Mouse (Mus musculus) cerebellum, adult 2 months (tissue): ENCODE measurements around the gene Ppp4r1. TPM values are rescaled to one million over a fixed set of nuclear protein-coding genes. Genes with fewer than 3 reads are reported as not detected.
A peak's percentile ranks its signal among the peaks of the same experiment; 100 is the strongest.

ENCODE experiments used
- DNase-seq, 2 experiments: peaks; one replicate each; pipeline ENCODE4 v3.0.0; 2021
- H3K27ac ChIP-seq: fragments of 200-500 bp; 2 replicates; pipeline ENCODE4 v1.5.1; 2012; ENCODE audit warnings: low read length, control low read depth, inconsistent platforms; ENCODE audit not compliant: insufficient read depth
- H3K27me3 ChIP-seq: fragments of 200-500 bp; 2 replicates; pipeline ENCODE4 v1.6.1; 2012; ENCODE audit warnings: inconsistent platforms, mild to moderate bottlenecking, low read length, moderate library complexity; ENCODE audit not compliant: control insufficient read depth, insufficient read depth
- H3K4me1 ChIP-seq: fragments of 200-500 bp; 2 replicates; pipeline ENCODE4 v1.6.1; 2011; ENCODE audit warnings: low read length; ENCODE audit not compliant: control insufficient read depth, insufficient read depth
- H3K4me3 ChIP-seq: fragments of 200-500 bp; replicated peaks from 2 replicates; pipeline ENCODE3; 2011; ENCODE audit warnings: mild to moderate bottlenecking, low read depth, low read length, control low read depth; ENCODE audit not compliant: insufficient read depth
- CTCF ChIP-seq: fragments of 200-500 bp; IDR thresholded peaks from 2 replicates; pipeline ENCODE4 v1.5.1; 2011; ENCODE audit warnings: low read depth, mild to moderate bottlenecking, control low read depth, low read length, moderate library complexity, borderline replicate concordance; ENCODE audit not compliant: insufficient read depth
- POLR2A ChIP-seq: fragments of 200-500 bp; IDR thresholded peaks from 2 replicates; pipeline ENCODE4 v1.6.1; 2011; ENCODE audit warnings: low read length, control low read depth, borderline replicate concordance; ENCODE audit not compliant: insufficient read depth
- WGBS: fragments of 180-500 bp; shearing (Covaris S2); methylation state at CpG from one replicate; pipeline ENCODE4 v1.1.7; 2018; 5-methylcytosine and 5-hydroxymethylcytosine counted together
- polyA plus RNA-seq: library from polyadenylated mRNA; depleted of rRNA; stranded (reverse); fragments of >200 nt; gene quantifications from 2 replicates; pipeline ENCODE4 v1.2.3, GENCODE M21; 2012

Gene Ppp4r1
- polyA plus RNA-seq, 1 experiment: 72.9 TPM

GRCm38 (mm10) chr17:65853326-65853725, 71.0 kb downstream of the Ppp4r1 start:
- no peaks in the 10 kb centered on the region for H3K27me3 ChIP-seq
- H3K4me1 ChIP-seq: no peaks in the 10 kb centered on the region; the same call in 1 of the 2 replicates
- H3K27ac ChIP-seq: no peak overlapping the region
- H3K4me3 ChIP-seq: no peak overlapping the region
- WGBS: 89% methylated on average over 6 of the region's 6 CpGs
- no peak for DNase-seq
- TF ChIP-seq CTCF: no peak
- no peak for TF ChIP-seq POLR2A

GRCm38 (mm10) chr17:65854006-65854405, 71.6 kb downstream of the Ppp4r1 start:
- Histone ChIP-seq H3K4me1 (no peaks in the 10 kb centered on the region), H3K27me3 (no peaks in the 10 kb centered on the region), H3K4me3 (no peak overlapping the region), H3K27ac (no peak overlapping the region)
- no peak for DNase-seq
- WGBS: 94% methylated on average over 4 of the region's 4 CpGs
- no peak for TF ChIP-seq CTCF
- TF ChIP-seq POLR2A: no peak

GRCm38 (mm10) chr17:65857617-65858016, 75.2 kb downstream of the Ppp4r1 start:
- TF ChIP-seq POLR2A (no peak), CTCF (no peak)
- WGBS: 89% methylated on average over 4 of the region's 4 CpGs
- H3K27me3 ChIP-seq: no peaks in the 10 kb centered on the region
- no peaks in the 10 kb centered on the region for H3K4me1 ChIP-seq
- no peak overlapping the region for H3K4me3 ChIP-seq
- DNase-seq: no peak
- no peak overlapping the region for H3K27ac ChIP-seq

GRCm38 (mm10) chr17:65862579-65862978, 80.2 kb downstream of the Ppp4r1 start:
- 44% methylated on average over 4 of the region's 4 CpGs for WGBS
- no peak for DNase-seq
- Histone ChIP-seq H3K4me3 (no peak overlapping the region), H3K4me1 (no peaks in the 10 kb centered on the region), H3K27me3 (no peaks in the 10 kb centered on the region), H3K27ac (no peak overlapping the region)
- TF ChIP-seq POLR2A (no peak), CTCF (peak; percentile 58; the same call in 1 of the 2 replicates)

- Histone ChIP-seq H3K27me3 (no peaks in the 10 kb centered on the region), H3K4me1 (no peaks in the 10 kb centered on the region), H3K27ac (no peak overlapping the region), H3K4me3 (no peak overlapping the region)
- DNase-seq: no peak
- TF ChIP-seq CTCF (no peak), POLR2A (no peak)
- 94% methylated on average over 12 of the region's 12 CpGs for WGBS
Measured at GRCm38 (mm10) chr17:65863830-65864229, 81.5 kb downstream of the Ppp4r1 start.

- 40% methylated on average over 4 of the region's 4 CpGs for WGBS
- no peak overlapping the region for H3K4me3 ChIP-seq
- H3K4me1 ChIP-seq: no peaks in the 10 kb centered on the region
- TF ChIP-seq POLR2A (no peak), CTCF (peak; percentile 44; the same call in 1 of the 2 replicates)
- no peak overlapping the region for H3K27ac ChIP-seq
- H3K27me3 ChIP-seq: no peaks in the 10 kb centered on the region
- DNase-seq: peak in 1 of 2 experiments; percentile 53
Measured at GRCm38 (mm10) chr17:65864742-65865141, 82.4 kb downstream of the Ppp4r1 start.

- DNase-seq: no peak
- TF ChIP-seq POLR2A: no peak
- Histone ChIP-seq H3K27me3 (no peaks in the 10 kb centered on the region), H3K4me1 (no peaks in the 10 kb centered on the region), H3K27ac (no peak overlapping the region), H3K4me3 (no peak overlapping the region)
Measured at GRCm38 (mm10) chr17:65865265-65865664, 82.9 kb downstream of the Ppp4r1 start.

GRCm38 (mm10) chr17:65866201-65866600, 83.8 kb downstream of the Ppp4r1 start:
- H3K27ac ChIP-seq: no peak overlapping the region
- no peaks in the 10 kb centered on the region for H3K27me3 ChIP-seq
- H3K4me1 ChIP-seq: no peaks in the 10 kb centered on the region
- no peak for TF ChIP-seq POLR2A
- no peak for TF ChIP-seq CTCF
- H3K4me3 ChIP-seq: no peak overlapping the region
- no peak for DNase-seq
- WGBS: 79% methylated on average over 3 of the region's 3 CpGs
